Mouse (Mus musculus): ENCODE results near the gene Sympk. TPM values are rescaled to one million over a fixed set of nuclear protein-coding genes. Genes with fewer than 3 reads are reported as not detected.

Gene Sympk
- 23.6 and 23.8 TPM in 2 replicates for polyA plus RNA-seq (2014; fragmentation: Nextera tagmentation; extraction: Ambion mirVana)

DNA sequence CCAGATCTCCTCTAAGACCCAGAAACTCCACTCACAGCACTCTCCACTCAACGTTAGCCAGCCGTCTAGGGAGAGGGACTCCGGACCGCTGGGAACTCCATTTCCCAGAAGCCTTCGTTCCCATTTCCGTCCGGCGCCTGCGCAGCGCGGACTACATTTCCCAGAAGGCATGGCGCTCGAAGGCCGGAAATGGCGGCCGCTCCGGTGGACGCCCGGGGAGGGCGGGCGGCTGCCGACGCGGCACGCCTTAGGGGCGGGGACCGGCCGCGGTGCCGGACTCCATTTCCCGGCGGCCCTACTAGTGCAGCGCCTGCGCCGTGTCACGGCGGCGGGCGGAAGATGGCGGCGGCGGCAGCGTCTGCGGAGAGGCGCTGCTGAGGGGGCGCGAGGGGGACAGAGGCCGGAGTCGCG, at the start of gene Sympk:
Gene Sympk, plus strand, starts transcription at position 282 of the 411 bp plus-strand sequence.
- WGBS: 0% methylated on average over 17 of the region's 50 CpGs
- no peak within 1 kb of the TSS for H3K27ac ChIP-seq (replicated peaks; ENCODE audit: low read depth, low read length)
- H3K4me2 ChIP-seq (ENCODE audit: low read depth, low read length): peak within 1 kb of the TSS; percentile 75
- H3K9ac ChIP-seq (ENCODE audit: low read depth, low read length): peak within 1 kb of the TSS; percentile 95
- H3K9me3 ChIP-seq (ENCODE audit: control insufficient read depth, low read length): no peaks in the 10 kb centered on the region
- peak within 1 kb of the TSS; percentile 90 for H3K4me3 ChIP-seq (ENCODE audit: low read depth, low read length)
- ATAC-seq (ENCODE audit: low read depth): peak; percentile 97
- peak; percentile 98 for DNase-seq (ENCODE audit: low spot score)
- H3K27me3 ChIP-seq (replicated peaks; ENCODE audit: control insufficient read depth, insufficient read depth, low read length): peaks cover 38% of the 10 kb centered on the region
- H3K4me1 ChIP-seq (ENCODE audit: control insufficient read depth, insufficient read depth, low read length): peaks cover 11% of the 10 kb centered on the region; the same call in 1 of the 2 replicates
- H3K36me3 ChIP-seq (ENCODE audit: control insufficient read depth, insufficient read depth, low read length): peaks cover 5% of the 10 kb centered on the region

DNA sequence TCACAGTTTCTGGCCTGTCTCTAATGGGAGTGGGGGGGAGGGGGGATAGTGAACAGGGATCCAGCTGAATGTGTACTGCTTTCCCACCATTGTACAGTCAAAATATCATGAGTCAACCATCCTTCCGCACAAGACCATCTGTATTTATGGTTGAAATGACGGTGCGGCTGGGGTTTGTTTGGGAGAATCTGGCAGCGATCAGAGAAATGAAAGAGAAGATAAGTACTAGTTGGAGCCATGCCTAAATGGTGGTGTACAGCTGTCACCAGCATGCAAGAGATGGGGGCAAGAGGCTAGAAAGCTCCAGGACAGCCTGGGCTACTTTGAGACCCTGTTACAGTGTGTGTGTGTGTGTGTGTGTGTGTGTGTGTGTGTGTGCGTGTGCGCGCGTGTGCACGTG, 45.8 kb upstream of the Sympk start:
- Histone ChIP-seq H3K9me3 (ENCODE audit: control insufficient read depth, low read length) (no peaks in the 10 kb centered on the region), H3K36me3 (ENCODE audit: control insufficient read depth, insufficient read depth, low read length) (no peaks in the 10 kb centered on the region), H3K4me3 (ENCODE audit: low read depth, low read length) (no peak overlapping the region), H3K27me3 (replicated peaks; ENCODE audit: control insufficient read depth, insufficient read depth, low read length) (no peaks in the 10 kb centered on the region), H3K9ac (ENCODE audit: low read depth, low read length) (no peak overlapping the region), H3K27ac (replicated peaks; ENCODE audit: low read depth, low read length) (no peak overlapping the region), H3K4me1 (ENCODE audit: control insufficient read depth, insufficient read depth, low read length) (no peaks in the 10 kb centered on the region), H3K4me2 (ENCODE audit: low read depth, low read length) (no peak overlapping the region)
- DNase-seq (ENCODE audit: low spot score) (peak; percentile 34), ATAC-seq (ENCODE audit: low read depth) (no peak)
- 80% methylated on average over 9 of the region's 9 CpGs for WGBS

DNA sequence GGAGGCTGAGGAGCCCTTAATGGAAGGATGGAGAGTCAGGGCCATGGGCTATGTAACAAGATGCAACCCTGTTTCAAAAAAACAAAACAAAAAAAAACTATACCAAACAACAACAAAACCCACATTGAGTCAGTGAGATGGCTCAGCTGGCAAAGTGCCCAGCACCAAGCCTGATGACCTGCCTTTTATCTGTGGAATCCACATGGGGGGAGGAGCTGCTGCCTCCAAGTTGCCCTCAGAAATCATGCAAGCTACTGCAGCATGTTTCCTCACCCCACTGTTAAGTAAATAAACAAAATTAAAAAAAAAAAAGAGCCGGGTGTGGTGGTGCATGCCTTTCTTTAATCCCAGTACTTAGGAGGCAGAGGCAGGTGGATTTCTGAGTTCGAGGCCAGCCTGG, 37.7 kb upstream of the Sympk start:
- no peak for ATAC-seq (ENCODE audit: low read depth)
- no peak overlapping the region for H3K27ac ChIP-seq (replicated peaks; ENCODE audit: low read depth, low read length)
- H3K4me1 ChIP-seq (ENCODE audit: control insufficient read depth, insufficient read depth, low read length): no peaks in the 10 kb centered on the region
- no peaks in the 10 kb centered on the region for H3K9me3 ChIP-seq (ENCODE audit: control insufficient read depth, low read length)
- no peaks in the 10 kb centered on the region for H3K36me3 ChIP-seq (ENCODE audit: control insufficient read depth, insufficient read depth, low read length)
- 65% methylated on average over 2 of the region's 2 CpGs for WGBS
- H3K4me3 ChIP-seq (ENCODE audit: low read depth, low read length): no peak overlapping the region
- H3K27me3 ChIP-seq (replicated peaks; ENCODE audit: control insufficient read depth, insufficient read depth, low read length): no peaks in the 10 kb centered on the region
- DNase-seq (ENCODE audit: low spot score): no peak
- H3K4me2 ChIP-seq (ENCODE audit: low read depth, low read length): no peak overlapping the region
- H3K9ac ChIP-seq (ENCODE audit: low read depth, low read length): no peak overlapping the region

DNA sequence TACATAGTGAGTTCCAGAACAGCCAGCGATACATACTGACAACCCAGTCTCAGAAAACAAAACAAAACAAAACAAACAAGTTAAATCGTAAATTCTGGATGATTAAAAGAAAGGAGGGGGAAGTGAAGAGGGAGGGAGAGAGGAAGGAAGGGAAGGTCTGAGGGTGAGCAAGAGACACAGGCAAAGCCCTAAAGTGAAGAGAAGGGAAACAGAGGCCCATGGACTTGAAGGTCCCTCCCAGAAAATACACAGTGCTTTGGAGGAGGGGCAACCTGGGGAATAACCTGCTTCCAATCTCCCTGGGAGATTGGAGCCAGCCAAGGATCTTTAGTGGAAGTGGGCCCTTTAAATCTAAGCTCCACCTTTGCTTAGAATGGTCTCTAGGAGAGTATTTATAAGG, 37.1 kb upstream of the Sympk start, which contains the start of gene Nanos2:
Gene Nanos2, plus strand, starts transcription at position 301 of the 400 bp plus-strand sequence.
- H3K36me3 ChIP-seq (ENCODE audit: control insufficient read depth, insufficient read depth, low read length): no peaks in the 10 kb centered on the region
- ATAC-seq (ENCODE audit: low read depth): no peak

DNA sequence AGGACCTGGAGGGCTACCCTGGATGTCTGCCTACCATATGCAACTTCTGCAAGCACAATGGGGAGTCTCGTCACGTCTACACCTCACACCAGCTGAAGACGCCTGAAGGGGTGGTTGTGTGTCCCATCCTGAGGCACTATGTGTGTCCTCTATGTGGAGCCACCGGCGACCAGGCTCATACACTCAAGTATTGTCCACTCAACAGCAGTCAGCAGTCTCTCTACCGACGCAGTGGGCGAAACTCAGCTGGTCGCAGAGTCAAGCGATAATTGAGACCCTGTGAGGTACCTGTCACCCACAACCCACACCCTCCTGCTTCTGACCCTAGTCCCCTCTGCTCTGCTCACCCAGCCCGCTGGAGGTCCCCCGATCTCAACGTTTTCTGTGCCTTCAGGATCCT, 36.4 kb upstream of the Sympk start:
- ATAC-seq (ENCODE audit: low read depth) (no peak), DNase-seq (ENCODE audit: low spot score) (no peak)
- H3K4me2 ChIP-seq (ENCODE audit: low read depth, low read length): no peak overlapping the region
- H3K4me1 ChIP-seq (ENCODE audit: control insufficient read depth, insufficient read depth, low read length): no peaks in the 10 kb centered on the region
- peaks cover 12% of the 10 kb centered on the region; the same call in 1 of the 2 replicates for H3K27me3 ChIP-seq (replicated peaks; ENCODE audit: control insufficient read depth, insufficient read depth, low read length)
- H3K36me3 ChIP-seq (ENCODE audit: control insufficient read depth, insufficient read depth, low read length): no peaks in the 10 kb centered on the region
- WGBS: 65% methylated on average over 12 of the region's 13 CpGs
- H3K4me3 ChIP-seq (ENCODE audit: low read depth, low read length): no peak overlapping the region
- no peaks in the 10 kb centered on the region for H3K9me3 ChIP-seq (ENCODE audit: control insufficient read depth, low read length)
- no peak overlapping the region for H3K27ac ChIP-seq (replicated peaks; ENCODE audit: low read depth, low read length)
- no peak overlapping the region for H3K9ac ChIP-seq (ENCODE audit: low read depth, low read length)

More for the DNA sequence above, 37.1 kb upstream of the Sympk start, which contains the start of gene Nanos2:
- H3K9me3 ChIP-seq (ENCODE audit: control insufficient read depth, low read length): no peaks in the 10 kb centered on the region
- H3K4me2 ChIP-seq (ENCODE audit: low read depth, low read length): no peak within 1 kb of the TSS
- H3K27ac ChIP-seq (replicated peaks; ENCODE audit: low read depth, low read length): no peak within 1 kb of the TSS
- H3K27me3 ChIP-seq (replicated peaks; ENCODE audit: control insufficient read depth, insufficient read depth, low read length): 0 out of 2 replicates have a peak, but pooled peaks cover 5% of the 10 kb centered on the region
- DNase-seq (ENCODE audit: low spot score): no peak
- 64% methylated on average over 2 of the region's 2 CpGs for WGBS
- no peak within 1 kb of the TSS for H3K9ac ChIP-seq (ENCODE audit: low read depth, low read length)
- no peaks in the 10 kb centered on the region for H3K4me1 ChIP-seq (ENCODE audit: control insufficient read depth, insufficient read depth, low read length)
- H3K4me3 ChIP-seq (ENCODE audit: low read depth, low read length): no peak within 1 kb of the TSS

DNA sequence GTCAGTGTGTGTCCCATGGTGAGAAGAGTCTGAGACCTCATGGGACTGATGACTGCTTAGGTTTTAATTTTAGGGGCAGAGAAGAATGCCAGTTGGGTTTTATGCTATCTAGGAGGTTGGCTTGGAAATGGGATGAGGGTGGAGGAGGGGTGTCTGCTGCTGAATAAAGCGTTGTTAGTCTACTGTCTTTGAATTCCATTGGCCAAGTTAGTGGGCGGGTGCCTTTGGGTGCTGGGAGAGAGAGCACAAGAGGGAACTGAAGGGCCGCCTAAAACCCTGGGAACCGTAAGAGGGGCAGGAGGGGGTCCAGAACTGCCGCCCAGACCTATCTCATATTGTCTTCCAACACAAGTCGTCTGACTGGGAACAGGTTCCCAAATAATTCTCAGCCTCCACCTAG, 35.4 kb upstream of the Sympk start:
- H3K36me3 ChIP-seq (ENCODE audit: control insufficient read depth, insufficient read depth, low read length): no peaks in the 10 kb centered on the region
- H3K27me3 ChIP-seq (replicated peaks; ENCODE audit: control insufficient read depth, insufficient read depth, low read length): peaks cover 16% of the 10 kb centered on the region
- no peak overlapping the region for H3K9ac ChIP-seq (ENCODE audit: low read depth, low read length)
- ATAC-seq (ENCODE audit: low read depth): no peak
- H3K9me3 ChIP-seq (ENCODE audit: control insufficient read depth, low read length): no peaks in the 10 kb centered on the region
- no peak overlapping the region for H3K4me3 ChIP-seq (ENCODE audit: low read depth, low read length)
- H3K27ac ChIP-seq (replicated peaks; ENCODE audit: low read depth, low read length): no peak overlapping the region
- H3K4me2 ChIP-seq (ENCODE audit: low read depth, low read length): no peak overlapping the region
- 71% methylated on average over 6 of the region's 6 CpGs for WGBS
- no peak for DNase-seq (ENCODE audit: low spot score)
- H3K4me1 ChIP-seq (ENCODE audit: control insufficient read depth, insufficient read depth, low read length): no peaks in the 10 kb centered on the region

DNA sequence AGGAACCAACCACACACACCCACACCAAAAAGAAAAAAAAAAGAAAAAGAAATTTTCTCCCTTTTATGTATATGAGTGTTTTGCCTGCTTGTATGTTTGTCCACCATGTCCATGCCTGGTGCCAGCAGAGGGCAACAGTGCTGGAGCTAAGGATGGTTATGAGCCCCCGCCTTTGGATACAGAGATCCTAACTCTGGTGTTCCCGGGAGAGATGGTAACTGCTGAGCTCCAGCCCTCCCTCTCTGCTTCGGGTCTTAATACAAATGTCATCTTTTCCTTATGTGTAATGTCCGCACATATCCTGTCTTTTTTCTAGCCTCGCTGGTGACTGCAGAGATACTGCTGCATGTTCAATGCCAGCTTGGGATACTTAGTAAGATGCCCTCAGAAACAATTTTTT, 34.2 kb upstream of the Sympk start:
- H3K27me3 ChIP-seq (replicated peaks; ENCODE audit: control insufficient read depth, insufficient read depth, low read length): peaks cover 16% of the 10 kb centered on the region
- peak overlapping the region; percentile 57 for H3K4me3 ChIP-seq (ENCODE audit: low read depth, low read length)
- H3K36me3 ChIP-seq (ENCODE audit: control insufficient read depth, insufficient read depth, low read length): 0 out of 2 replicates have a peak, but pooled peaks cover 4% of the 10 kb centered on the region
- no peak overlapping the region for H3K9ac ChIP-seq (ENCODE audit: low read depth, low read length)
- peak overlapping the region; percentile 53 for H3K4me2 ChIP-seq (ENCODE audit: low read depth, low read length)
- H3K4me1 ChIP-seq (ENCODE audit: control insufficient read depth, insufficient read depth, low read length): no peaks in the 10 kb centered on the region
- WGBS: 11% methylated on average over 5 of the region's 5 CpGs
- DNase-seq (ENCODE audit: low spot score): no peak
- peak overlapping the region; percentile 74; the same call in 1 of the 2 replicates for H3K27ac ChIP-seq (replicated peaks; ENCODE audit: low read depth, low read length)
- ATAC-seq (ENCODE audit: low read depth): no peak
- no peaks in the 10 kb centered on the region for H3K9me3 ChIP-seq (ENCODE audit: control insufficient read depth, low read length)

DNA sequence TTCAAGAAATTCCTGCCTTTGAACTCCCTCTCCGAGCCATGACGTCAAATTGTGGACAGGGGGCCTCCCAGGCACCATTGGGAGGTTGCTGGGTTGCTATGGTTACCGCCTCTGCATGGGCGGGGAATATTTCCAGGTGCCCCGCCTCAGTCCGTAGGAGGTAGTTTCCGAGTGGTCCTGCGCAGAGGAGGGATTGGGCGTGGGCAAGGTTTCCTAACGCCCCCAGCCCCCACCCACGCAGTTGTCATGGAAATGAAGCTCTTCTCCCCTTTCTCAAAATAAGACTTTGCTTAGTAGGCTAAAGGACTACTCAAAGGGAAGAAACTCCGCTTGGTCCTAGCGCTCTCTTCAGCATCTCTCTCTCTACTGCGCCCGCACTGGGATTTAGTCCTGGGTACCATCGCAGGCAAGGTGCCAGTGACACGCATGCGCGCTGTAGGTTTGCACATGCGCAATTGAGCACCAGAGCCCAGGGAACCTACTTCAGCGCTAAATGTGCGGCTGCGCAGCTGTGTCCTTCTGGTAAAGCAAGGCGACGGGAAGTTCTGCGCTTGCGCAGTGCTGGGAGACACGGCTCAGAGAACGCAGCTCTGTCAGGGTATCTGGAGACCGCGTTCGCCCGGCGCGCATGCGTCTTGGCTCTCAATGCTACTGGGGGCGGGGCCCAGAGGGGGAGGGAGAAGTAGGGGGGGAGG, 33.4 kb upstream of the Sympk start, which contains the start of gene Mypop:
Gene Mypop, plus strand, starts transcription at position 645 of the 695 bp plus-strand sequence.
- Histone ChIP-seq H3K4me1 (ENCODE audit: control insufficient read depth, insufficient read depth, low read length) (no peaks in the 10 kb centered on the region), H3K9ac (ENCODE audit: low read depth, low read length) (peak within 1 kb of the TSS; percentile 62), H3K27me3 (replicated peaks; ENCODE audit: control insufficient read depth, insufficient read depth, low read length) (peaks cover 16% of the 10 kb centered on the region), H3K36me3 (ENCODE audit: control insufficient read depth, insufficient read depth, low read length) (0 out of 2 replicates have a peak, but pooled peaks cover 4% of the 10 kb centered on the region), H3K4me3 (ENCODE audit: low read depth, low read length) (peak within 1 kb of the TSS; percentile 57), H3K27ac (replicated peaks; ENCODE audit: low read depth, low read length) (peak within 1 kb of the TSS; percentile 74), H3K9me3 (ENCODE audit: control insufficient read depth, low read length) (no peaks in the 10 kb centered on the region), H3K4me2 (ENCODE audit: low read depth, low read length) (peak within 1 kb of the TSS; percentile 83)
- peak; percentile 97 for ATAC-seq (ENCODE audit: low read depth)
- WGBS: under 1% methylated on average over 36 of the region's 37 CpGs
- DNase-seq (ENCODE audit: low spot score): peak; percentile 100

Data from embryonic facial prominence, embryonic 14.5 days (tissue).